Mouse (Mus musculus) limb, embryonic 11.5 days (tissue): ENCODE data around the gene Cpne7. TPM values are rescaled to one million over a fixed set of nuclear protein-coding genes. Genes with fewer than 3 reads are reported as not detected.

Experiments
- ATAC-seq: fragments of 200-750 bp; cut with Nextera tagmentation; 2 replicates; pipeline ENCODE4 v1.8.0; 2017; ENCODE audit warnings: low read depth; ENCODE audit not compliant: insufficient number of reproducible peaks, low FRiP score, low TSS enrichment
- DNase-seq: peaks from one replicate; pipeline ENCODE4 v3.0.0-alpha.2; 2015; ENCODE audit warnings: low spot score
- H3K27ac ChIP-seq: fragments of 300-500 bp; sonication (generic); replicated peaks from 2 replicates; pipeline ENCODE4 v1.5.1; 2014; ENCODE audit warnings: low read depth, mild to moderate bottlenecking, low read length
- H3K27me3 ChIP-seq: fragments of 300-500 bp; sonication (generic); 2 replicates; pipeline ENCODE4 v1.6.1; 2014; ENCODE audit warnings: mild to moderate bottlenecking, low read length, mixed read lengths; ENCODE audit not compliant: control insufficient read depth, insufficient read depth
- H3K36me3 ChIP-seq: fragments of 300-500 bp; sonication (generic); 2 replicates; pipeline ENCODE4 v1.6.1; 2014; ENCODE audit warnings: mild to moderate bottlenecking, low read length, moderate library complexity, mixed read lengths; ENCODE audit not compliant: control insufficient read depth, insufficient read depth
- H3K4me1 ChIP-seq: fragments of 300-500 bp; sonication (generic); 2 replicates; pipeline ENCODE4 v1.6.1; 2014; ENCODE audit warnings: low read length, mixed read lengths; ENCODE audit not compliant: control insufficient read depth, insufficient read depth
- H3K4me2 ChIP-seq: fragments of 300-500 bp; sonication (generic); 2 replicates; pipeline ENCODE4 v1.6.1; 2014; ENCODE audit warnings: low read depth, mild to moderate bottlenecking, moderate library complexity; ENCODE audit not compliant: severe bottlenecking
- H3K4me3 ChIP-seq: fragments of 300-500 bp; sonication (generic); 2 replicates; pipeline ENCODE4 v1.5.1; 2014; ENCODE audit warnings: low read depth, low read length
- H3K9ac ChIP-seq: fragments of 300-500 bp; sonication (generic); 2 replicates; pipeline ENCODE4 v1.6.1; 2014; ENCODE audit warnings: mild to moderate bottlenecking, low read length
- H3K9me3 ChIP-seq: fragments of 300-500 bp; sonication (generic); 2 replicates; pipeline ENCODE4 v1.6.1; 2016; ENCODE audit warnings: low read length; ENCODE audit not compliant: control insufficient read depth
- WGBS: fragments of 180-500 bp; shearing (Covaris S2); extraction: QIAGEN DNeasy Blood & Tissue Kit; methylation state at CpG from one replicate; pipeline ENCODE4 v1.1.7; 2014; 5-methylcytosine and 5-hydroxymethylcytosine counted together
- polyA plus RNA-seq: library from polyadenylated mRNA; unstranded; fragments of >200 nt; fragmentation: Nextera tagmentation; extraction: Ambion mirVana; gene quantifications from 2 replicates; pipeline ENCODE4 v1.2.1, GENCODE M21; 2014

Cpne7 gene
- polyA plus RNA-seq, 1 experiment from 2014 or later: 0.57 TPM

- no peak overlapping the region for H3K4me2 ChIP-seq
- H3K4me1 ChIP-seq: peaks cover 7% of the 10 kb centered on the region; the same call in 1 of the 2 replicates
- no peak overlapping the region for H3K27ac ChIP-seq
- no peak overlapping the region for H3K4me3 ChIP-seq
- DNase-seq: no peak
- H3K36me3 ChIP-seq: peaks cover 11% of the 10 kb centered on the region
- no peak overlapping the region for H3K9ac ChIP-seq
- 54% methylated on average over 2 of the region's 2 CpGs for WGBS
- no peak for ATAC-seq
- H3K27me3 ChIP-seq: no peaks in the 10 kb centered on the region
- H3K9me3 ChIP-seq: no peaks in the 10 kb centered on the region
Measured at GRCm38 (mm10) chr8:123106531-123106930, 10.6 kb upstream of the Cpne7 start.

GRCm38 (mm10) chr8:123108010-123108409 is 9.2 kb upstream of the Cpne7 start:
- 80% methylated on average over 1 of the region's 1 CpGs for WGBS
- Histone ChIP-seq H3K27me3 (no peaks in the 10 kb centered on the region), H3K4me3 (no peak overlapping the region), H3K9me3 (no peaks in the 10 kb centered on the region), H3K4me2 (no peak overlapping the region), H3K4me1 (peaks cover 7% of the 10 kb centered on the region; the same call in 1 of the 2 replicates), H3K36me3 (peaks cover 11% of the 10 kb centered on the region), H3K27ac (no peak overlapping the region), H3K9ac (no peak overlapping the region)
- DNase-seq (no peak), ATAC-seq (no peak)

GRCm38 (mm10) chr8:123108953-123109352 is 8.2 kb upstream of the Cpne7 start:
- Histone ChIP-seq H3K4me1 (0 out of 2 replicates have a peak, but pooled peaks cover 3% of the 10 kb centered on the region), H3K27ac (no peak overlapping the region), H3K9me3 (no peaks in the 10 kb centered on the region), H3K27me3 (no peaks in the 10 kb centered on the region), H3K36me3 (peaks cover 6% of the 10 kb centered on the region), H3K4me3 (no peak overlapping the region), H3K9ac (no peak overlapping the region), H3K4me2 (no peak overlapping the region)
- WGBS: 85% methylated on average over 5 of the region's 5 CpGs
- DNase-seq (no peak), ATAC-seq (no peak)

GRCm38 (mm10) chr8:123110649-123111048 is 6.5 kb upstream of the Cpne7 start:
- H3K9me3 ChIP-seq: no peaks in the 10 kb centered on the region

DNA sequence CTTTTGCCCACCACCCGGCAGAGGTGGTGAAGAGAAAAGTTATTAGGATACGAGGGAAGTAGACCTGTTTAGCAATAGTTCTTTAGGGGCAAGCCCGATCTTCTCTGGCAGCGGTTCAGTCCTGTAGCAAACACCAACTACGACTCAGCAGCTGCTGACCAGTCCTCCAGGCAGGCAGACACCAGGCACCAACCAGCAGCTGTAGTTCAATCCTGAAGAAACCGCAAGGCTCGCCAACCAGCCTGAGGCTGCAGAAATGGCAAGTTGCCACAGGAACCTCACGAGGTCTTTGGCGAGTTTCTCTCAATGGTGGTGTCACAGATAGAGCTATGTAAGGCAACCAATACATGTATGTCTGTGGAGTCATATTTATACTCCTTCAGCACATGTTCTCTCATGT is 4.3 kb upstream of the Cpne7 start:
- WGBS: 81% methylated on average over 9 of the region's 9 CpGs
- no peak for DNase-seq
- peaks cover 24% of the 10 kb centered on the region for H3K27me3 ChIP-seq
- H3K4me1 ChIP-seq: peaks cover 11% of the 10 kb centered on the region
- H3K4me3 ChIP-seq: no peak overlapping the region
- H3K9me3 ChIP-seq: no peaks in the 10 kb centered on the region
- H3K9ac ChIP-seq: no peak overlapping the region
- ATAC-seq: no peak
- no peak overlapping the region for H3K4me2 ChIP-seq
- no peak overlapping the region for H3K27ac ChIP-seq
- H3K36me3 ChIP-seq: no peaks in the 10 kb centered on the region

More at GRCm38 (mm10) chr8:123110649-123111048, 6.5 kb upstream of the Cpne7 start:
- Histone ChIP-seq H3K36me3 (no peaks in the 10 kb centered on the region), H3K4me2 (no peak overlapping the region), H3K27ac (no peak overlapping the region), H3K4me3 (no peak overlapping the region), H3K4me1 (no peaks in the 10 kb centered on the region), H3K9ac (no peak overlapping the region), H3K27me3 (peaks cover 1% of the 10 kb centered on the region; the same call in 1 of the 2 replicates)
- peak; percentile 81 for DNase-seq
- ATAC-seq: peak; percentile 71; the same call in 1 of the 2 replicates
- WGBS: 20% methylated on average over 4 of the region's 4 CpGs

DNA sequence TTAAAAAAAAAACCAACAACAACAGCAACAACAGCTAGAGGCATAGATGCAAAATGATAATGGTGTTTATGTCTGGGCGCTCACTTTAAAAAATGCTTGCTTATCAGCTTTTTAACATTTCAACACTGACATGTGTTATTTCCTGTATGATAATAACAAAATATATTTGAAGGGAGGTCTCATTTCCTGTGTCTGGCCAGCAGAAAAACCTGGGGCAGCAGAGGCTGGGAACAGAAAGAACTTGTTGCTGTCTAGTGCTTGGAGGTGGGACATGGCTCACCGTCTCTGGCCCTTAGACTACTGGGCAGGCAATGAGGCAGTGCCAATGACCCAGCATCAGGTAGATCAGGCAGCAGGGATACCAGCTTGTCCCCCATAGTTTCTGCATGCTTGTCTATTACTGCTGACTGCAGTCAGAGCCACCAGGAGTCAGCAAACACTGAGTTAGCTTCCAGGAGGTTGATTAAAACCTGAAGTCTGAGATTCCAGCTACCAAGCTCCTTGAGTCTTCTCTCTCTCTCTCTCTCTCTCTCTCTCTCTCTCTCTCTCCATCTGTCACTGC is 3.2 kb upstream of the Cpne7 start:
- Histone ChIP-seq H3K9ac (no peak overlapping the region), H3K4me3 (no peak overlapping the region), H3K4me2 (no peak overlapping the region), H3K36me3 (no peaks in the 10 kb centered on the region), H3K27ac (no peak overlapping the region), H3K4me1 (peaks cover 12% of the 10 kb centered on the region), H3K27me3 (peaks cover 34% of the 10 kb centered on the region), H3K9me3 (no peaks in the 10 kb centered on the region)
- 63% methylated on average over 2 of the region's 2 CpGs for WGBS
- ATAC-seq (no peak), DNase-seq (no peak)

DNA sequence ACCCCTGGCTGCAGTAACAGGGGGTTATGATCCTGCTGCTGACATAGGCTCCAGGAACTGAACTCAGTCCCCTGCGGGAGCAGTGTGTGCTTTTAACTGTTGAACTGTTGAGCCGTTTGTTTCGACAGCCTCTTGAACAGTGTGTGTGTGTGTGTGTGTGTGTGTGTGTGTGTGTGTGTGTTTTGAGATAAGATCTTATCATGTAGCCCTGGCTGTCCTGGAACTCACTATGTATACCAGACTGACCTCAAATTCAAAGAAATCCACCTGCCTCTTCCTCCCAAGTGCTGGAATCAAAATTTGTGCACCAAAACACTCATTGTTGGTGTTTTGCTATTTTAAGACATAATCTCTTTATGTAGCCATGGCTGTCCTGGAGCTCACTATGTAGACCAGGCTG is 2.5 kb upstream of the Cpne7 start:
- ATAC-seq: no peak
- Histone ChIP-seq H3K4me3 (no peak overlapping the region), H3K36me3 (no peaks in the 10 kb centered on the region), H3K4me1 (peaks cover 12% of the 10 kb centered on the region), H3K9ac (no peak overlapping the region), H3K4me2 (no peak overlapping the region), H3K27ac (no peak overlapping the region), H3K9me3 (no peaks in the 10 kb centered on the region), H3K27me3 (peaks cover 40% of the 10 kb centered on the region)
- DNase-seq: no peak
- WGBS: 68% methylated on average over 3 of the region's 3 CpGs

- H3K36me3 ChIP-seq: no peaks in the 10 kb centered on the region
- H3K27ac ChIP-seq: no peak overlapping the region
- H3K4me1 ChIP-seq: peaks cover 12% of the 10 kb centered on the region
- 4% methylated on average over 17 of the region's 17 CpGs for WGBS
- H3K4me2 ChIP-seq: peak overlapping the region; percentile 83
- no peak for ATAC-seq
- H3K9ac ChIP-seq: no peak overlapping the region
- peaks cover 40% of the 10 kb centered on the region for H3K27me3 ChIP-seq
- peak overlapping the region; percentile 43 for H3K4me3 ChIP-seq
- DNase-seq: no peak
- H3K9me3 ChIP-seq: no peaks in the 10 kb centered on the region
Measured at GRCm38 (mm10) chr8:123117744-123118143, 570 bp downstream of the Cpne7 start.

- Histone ChIP-seq H3K4me1 (peaks cover 9% of the 10 kb centered on the region), H3K4me2 (no peak overlapping the region), H3K36me3 (no peaks in the 10 kb centered on the region), H3K27ac (no peak overlapping the region), H3K4me3 (no peak overlapping the region), H3K9me3 (no peaks in the 10 kb centered on the region), H3K27me3 (peaks cover 25% of the 10 kb centered on the region), H3K9ac (no peak overlapping the region)
- DNase-seq (no peak), ATAC-seq (no peak)
- WGBS: 63% methylated on average over 9 of the region's 9 CpGs
Measured at GRCm38 (mm10) chr8:123122059-123122458, 4.9 kb downstream of the Cpne7 start.
